Mouse (Mus musculus) liver, adult 2 months (tissue): ENCODE results near the gene Cxcl13. TPM values are rescaled to one million over a fixed set of nuclear protein-coding genes. Genes with fewer than 3 reads are reported as not detected.

Experiments used
- DNase-seq: peaks from one replicate; pipeline ENCODE4 v3.0.0-alpha.2; 2011; ENCODE audit warnings: low read depth, low spot score; ENCODE audit errors: extremely low read depth
- H3K27ac ChIP-seq: fragments of 200-500 bp; replicated peaks from 2 replicates; pipeline ENCODE4 v1.5.1; 2012; ENCODE audit warnings: low read depth, mild to moderate bottlenecking, control low read depth, inconsistent platforms, low read length; ENCODE audit not compliant: insufficient read depth
- H3K27me3 ChIP-seq: fragments of 200-500 bp; 2 replicates; pipeline ENCODE4 v1.6.1; 2012; ENCODE audit warnings: mild to moderate bottlenecking, moderate library complexity, low read length, inconsistent platforms; ENCODE audit not compliant: control insufficient read depth, insufficient read depth
- H3K36me3 ChIP-seq: fragments of 200-500 bp; 2 replicates; pipeline ENCODE4 v1.6.1; 2012; ENCODE audit warnings: low read length, inconsistent platforms; ENCODE audit not compliant: control insufficient read depth, insufficient read depth
- H3K4me1 ChIP-seq: fragments of 200-500 bp; 2 replicates; pipeline ENCODE4 v1.6.1; 2011; ENCODE audit warnings: low read length; ENCODE audit not compliant: control insufficient read depth, insufficient read depth
- H3K4me3 ChIP-seq: fragments of 200-500 bp; 2 replicates; pipeline ENCODE4 v1.5.1; 2011; ENCODE audit warnings: low read depth, mild to moderate bottlenecking, control low read depth, low read length, moderate library complexity; ENCODE audit not compliant: insufficient read depth
- H3K79me2 ChIP-seq: fragments of 200-500 bp; 2 replicates; pipeline ENCODE4 v1.6.1; 2012; ENCODE audit warnings: inconsistent platforms, mild to moderate bottlenecking, low read length, moderate library complexity; ENCODE audit not compliant: control insufficient read depth, insufficient read depth
- H3K9ac ChIP-seq: fragments of 200-500 bp; 2 replicates; pipeline ENCODE4 v1.6.1; 2012; ENCODE audit warnings: low read depth, mild to moderate bottlenecking, control low read depth, inconsistent platforms, low read length
- CTCF ChIP-seq: fragments of 200-500 bp; IDR thresholded peaks from 2 replicates; pipeline ENCODE4 v1.5.1; 2011; ENCODE audit warnings: low read depth, low read length, control low read depth
- POLR2A ChIP-seq: fragments of 200-500 bp; IDR thresholded peaks from 2 replicates; pipeline ENCODE4 v1.6.1; 2011; ENCODE audit warnings: low read length, control low read depth; ENCODE audit not compliant: insufficient read depth; ENCODE audit errors: extremely low read depth
- WGBS: fragments of 180-500 bp; shearing (Covaris S2); methylation state at CpG from one replicate; pipeline ENCODE4 v1.1.7; 2018; 5-methylcytosine and 5-hydroxymethylcytosine counted together
- polyA plus RNA-seq: library from polyadenylated mRNA; depleted of rRNA; stranded (reverse); fragments of >200 nt; gene quantifications from 2 replicates; pipeline ENCODE4 v1.2.3, GENCODE M21; 2012; rRNA removed
- total RNA-seq: library from RNA; depleted of rRNA; stranded (reverse); fragments of >200 nt; gene quantifications from 2 replicates; pipeline ENCODE4 v1.2.3, GENCODE M21; 2014; rRNA removed

Gene Cxcl13
- 0.55 and 0.60 TPM in 2 replicates for total RNA-seq
- 0.22 and 0.29 TPM in 2 replicates for polyA plus RNA-seq

DNA sequence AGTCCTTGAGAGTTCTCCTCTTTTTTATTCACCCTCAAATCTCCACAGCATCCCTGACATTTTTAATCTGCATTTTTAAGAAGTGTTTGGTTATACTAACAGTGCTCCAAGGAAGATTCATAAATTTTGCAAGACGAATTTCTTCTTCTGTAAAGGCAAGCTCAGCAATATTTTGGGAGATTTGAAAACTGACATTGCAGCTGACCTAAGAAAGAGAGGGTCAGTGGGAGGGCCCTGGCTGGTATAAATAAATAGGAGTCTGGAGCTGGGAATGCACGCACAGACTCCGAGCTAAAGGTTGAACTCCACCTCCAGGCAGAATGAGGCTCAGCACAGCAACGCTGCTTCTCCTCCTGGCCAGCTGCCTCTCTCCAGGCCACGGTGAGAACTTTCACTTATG, at the start of gene Cxcl13:
Gene Cxcl13 (plus strand): TSS at position 301 of the 400 bp plus-strand sequence.
- no peak within 1 kb of the TSS for H3K9ac ChIP-seq

DNA sequence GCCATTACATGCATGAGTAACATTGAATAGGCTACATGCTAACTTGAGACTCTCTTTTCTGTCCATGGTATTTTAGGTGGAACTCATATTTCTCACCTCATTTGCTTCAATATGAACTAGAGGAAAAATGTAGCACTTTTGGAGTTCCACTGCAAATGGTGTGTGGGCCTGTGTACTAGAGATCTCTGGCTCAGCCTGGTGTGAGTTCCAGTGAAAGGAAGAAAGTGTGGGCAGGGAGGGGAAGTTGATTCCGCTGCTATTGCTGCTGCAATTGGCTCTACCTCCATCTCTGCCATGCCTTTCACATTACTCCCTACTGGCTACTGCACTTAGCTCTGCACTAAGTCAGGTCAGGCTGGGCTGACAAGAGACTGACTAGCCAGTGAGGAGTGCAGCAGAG, 45.7 kb upstream of the Cxcl13 start:
- H3K27ac ChIP-seq: no peak overlapping the region
- no peaks in the 10 kb centered on the region for H3K4me1 ChIP-seq
- WGBS: 80% methylated on average over 1 of the region's 1 CpGs
- H3K9ac ChIP-seq: no peak overlapping the region
- no peaks in the 10 kb centered on the region for H3K79me2 ChIP-seq
- H3K27me3 ChIP-seq: no peaks in the 10 kb centered on the region
- no peak for DNase-seq
- no peak for TF ChIP-seq CTCF
- TF ChIP-seq POLR2A: no peak
- H3K36me3 ChIP-seq: no peaks in the 10 kb centered on the region
- H3K4me3 ChIP-seq: no peak overlapping the region

More for the DNA sequence above, at the start of gene Cxcl13:
- WGBS: 32% methylated on average over 5 of the region's 5 CpGs
- H3K4me3 ChIP-seq: no peak within 1 kb of the TSS
- DNase-seq: no peak
- H3K27me3 ChIP-seq: no peaks in the 10 kb centered on the region
- H3K79me2 ChIP-seq: no peaks in the 10 kb centered on the region
- H3K4me1 ChIP-seq: no peaks in the 10 kb centered on the region
- TF ChIP-seq CTCF (no peak), POLR2A (no peak)
- H3K27ac ChIP-seq: no peak within 1 kb of the TSS
- H3K36me3 ChIP-seq: no peaks in the 10 kb centered on the region

DNA sequence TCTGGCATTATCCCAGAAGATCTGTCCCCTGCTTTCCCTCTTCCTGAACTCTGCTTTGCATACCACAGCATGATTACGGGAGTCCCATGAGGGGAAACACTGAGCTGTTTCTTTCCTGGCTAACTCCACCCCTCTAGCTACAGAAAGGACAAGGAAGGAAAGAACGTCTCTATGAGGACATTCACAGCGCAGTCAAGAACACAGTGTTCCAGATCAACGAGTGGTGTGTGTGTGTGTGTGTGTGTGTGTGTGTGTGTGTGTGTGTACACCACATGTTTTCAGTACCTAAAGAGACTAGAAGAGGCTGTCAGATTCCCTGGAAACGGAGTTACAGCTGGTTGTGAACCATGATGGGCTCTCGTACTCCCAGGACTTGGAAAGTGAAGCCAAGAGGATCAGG, 38.3 kb upstream of the Cxcl13 start:
- Histone ChIP-seq H3K9ac (no peak overlapping the region), H3K4me1 (no peaks in the 10 kb centered on the region), H3K36me3 (no peaks in the 10 kb centered on the region), H3K4me3 (no peak overlapping the region), H3K79me2 (no peaks in the 10 kb centered on the region), H3K27me3 (no peaks in the 10 kb centered on the region), H3K27ac (no peak overlapping the region)
- no peak for DNase-seq
- TF ChIP-seq CTCF: no peak
- no peak for TF ChIP-seq POLR2A
- WGBS: 73% methylated on average over 6 of the region's 6 CpGs

DNA sequence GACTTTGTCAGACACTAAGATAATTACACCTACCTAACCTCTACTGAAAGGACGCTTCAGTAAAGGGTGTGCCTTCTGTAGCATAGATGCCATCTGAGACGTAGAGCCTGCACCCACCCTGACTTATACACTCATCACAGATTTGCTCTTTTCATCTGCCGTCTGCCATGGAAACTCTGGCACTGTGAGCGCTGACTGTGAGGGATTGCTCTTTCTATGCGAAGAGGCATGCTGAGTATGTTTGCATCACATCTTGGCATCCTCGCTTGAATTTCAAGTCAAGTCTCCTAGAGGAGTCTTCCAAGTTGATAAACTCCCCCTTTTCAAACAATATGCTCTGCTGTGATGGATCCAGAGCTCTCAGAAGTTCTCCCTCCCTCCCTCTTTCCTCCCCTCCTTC, 32.7 kb upstream of the Cxcl13 start:
- no peak for DNase-seq
- Histone ChIP-seq H3K79me2 (no peaks in the 10 kb centered on the region), H3K4me1 (no peaks in the 10 kb centered on the region), H3K36me3 (no peaks in the 10 kb centered on the region), H3K27ac (no peak overlapping the region), H3K4me3 (no peak overlapping the region), H3K27me3 (no peaks in the 10 kb centered on the region), H3K9ac (no peak overlapping the region)
- TF ChIP-seq POLR2A (no peak), CTCF (no peak)
- WGBS: 76% methylated on average over 6 of the region's 6 CpGs

DNA sequence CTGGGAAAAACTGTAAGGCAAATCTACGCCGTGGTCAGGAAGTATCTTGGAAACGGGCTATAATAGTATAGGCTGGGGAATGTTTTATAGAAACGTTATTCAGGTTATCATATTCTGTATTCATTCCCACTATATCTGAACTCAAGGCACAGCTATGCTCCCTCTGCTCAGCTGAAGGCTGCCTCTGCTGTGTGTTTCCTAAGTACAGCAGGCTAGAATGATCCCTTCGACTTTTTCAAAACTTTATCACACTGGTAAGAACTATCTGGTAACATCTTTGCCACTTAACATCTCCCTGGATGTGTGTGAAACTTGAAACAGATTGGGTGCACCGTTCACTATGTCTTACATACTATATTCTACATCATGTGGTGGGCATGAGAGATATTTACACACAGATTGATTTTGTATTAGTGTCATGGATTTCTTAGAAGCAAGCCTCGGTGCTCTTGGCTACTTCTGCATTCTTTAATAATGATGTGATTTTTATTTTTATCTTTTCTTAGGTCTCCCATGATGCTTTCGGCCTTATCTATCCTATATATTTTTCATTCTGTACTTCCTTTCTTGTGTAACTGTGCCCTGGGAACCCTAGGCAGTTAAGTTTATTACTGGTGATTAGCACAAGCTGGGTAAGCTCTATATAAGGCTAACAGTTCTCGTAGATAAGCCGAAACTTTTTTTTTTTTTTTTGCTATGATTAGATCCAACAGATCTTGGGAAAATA, 31.4 kb upstream of the Cxcl13 start:
- no peak for DNase-seq
- no peak overlapping the region for H3K9ac ChIP-seq
- no peaks in the 10 kb centered on the region for H3K4me1 ChIP-seq
- H3K27me3 ChIP-seq: no peaks in the 10 kb centered on the region
- no peak overlapping the region for H3K4me3 ChIP-seq
- no peaks in the 10 kb centered on the region for H3K36me3 ChIP-seq
- WGBS: 81% methylated on average over 10 of the region's 10 CpGs
- no peaks in the 10 kb centered on the region for H3K79me2 ChIP-seq
- TF ChIP-seq CTCF (no peak), POLR2A (no peak)
- no peak overlapping the region for H3K27ac ChIP-seq

DNA sequence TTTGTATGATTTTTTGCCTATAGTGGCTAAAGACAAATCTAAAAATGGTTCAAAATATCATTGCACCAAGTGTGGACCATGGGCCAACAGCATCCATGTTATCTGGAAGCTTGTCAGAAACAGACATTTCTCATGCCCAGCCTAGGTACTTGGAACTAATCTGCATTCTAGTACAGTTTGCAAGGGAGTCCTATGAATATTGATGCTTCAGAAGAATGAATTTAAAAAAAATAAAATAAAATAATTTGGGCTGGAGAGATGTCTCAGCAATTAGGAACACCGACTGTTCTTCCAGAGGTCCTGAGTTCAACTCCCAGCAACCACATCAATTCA, 30.9 kb upstream of the Cxcl13 start:
- Histone ChIP-seq H3K36me3 (no peaks in the 10 kb centered on the region), H3K27me3 (no peaks in the 10 kb centered on the region), H3K79me2 (no peaks in the 10 kb centered on the region), H3K9ac (no peak overlapping the region), H3K27ac (no peak overlapping the region), H3K4me1 (no peaks in the 10 kb centered on the region), H3K4me3 (no peak overlapping the region)
- TF ChIP-seq CTCF (no peak), POLR2A (no peak)
- 94% methylated on average over 1 of the region's 1 CpGs for WGBS
- DNase-seq: no peak
